Mouse (Mus musculus): ENCODE measurements around the gene Sema6b. TPM values are rescaled to one million over a fixed set of nuclear protein-coding genes. Genes with fewer than 3 reads are reported as not detected.
"Not testable (repeated sequence)": the region's sequence is repeated elsewhere in the genome, so short reads cannot be mapped to it uniquely, and the experiment has no call there.

Gene Sema6b
- polyA plus RNA-seq, 1 experiment from 2014 or later = 16.4 TPM

DNA sequence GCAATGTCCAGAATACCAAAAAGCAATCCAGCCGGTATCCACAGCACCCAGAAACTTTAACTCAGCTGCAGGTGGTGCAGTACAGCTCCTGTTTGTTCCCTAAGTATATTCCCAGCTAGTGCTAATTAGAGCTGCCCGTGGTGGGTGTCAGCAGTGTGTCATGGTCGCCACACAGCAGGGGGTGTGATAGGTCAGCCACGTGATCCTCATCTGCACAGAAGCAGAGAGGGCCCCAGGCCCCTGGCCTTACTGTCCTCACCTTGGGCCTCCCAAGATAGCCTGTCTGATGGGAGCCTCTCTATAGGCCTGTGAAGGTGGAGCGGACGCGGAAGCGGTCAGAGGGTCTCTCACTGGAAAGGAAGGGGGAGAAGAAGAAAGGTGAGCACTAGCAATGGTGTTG is 42.0 kb downstream of the Sema6b start:
- Histone ChIP-seq H3K27ac (replicated peaks; ENCODE audit: low read depth, low read length) (no peak overlapping the region), H3K27me3 (ENCODE audit: control insufficient read depth, insufficient read depth, low read length) (no peaks in the 10 kb centered on the region), H3K4me1 (ENCODE audit: control insufficient read depth, insufficient read depth, low read length) (no peaks in the 10 kb centered on the region), H3K4me3 (replicated peaks; ENCODE audit: low read depth, low read length) (no peak overlapping the region), H3K4me2 (ENCODE audit: low read length) (no peak overlapping the region), H3K9ac (replicated peaks; ENCODE audit: low read length) (no peak overlapping the region), H3K36me3 (ENCODE audit: control insufficient read depth, insufficient read depth, low read length) (peaks cover 93% of the 10 kb centered on the region), H3K9me3 (ENCODE audit: control insufficient read depth, low read length) (no peaks in the 10 kb centered on the region)
- 92% methylated on average over 8 of the region's 8 CpGs for WGBS
- no peak for ATAC-seq (ENCODE audit: low FRiP score, low TSS enrichment)
- DNase-seq = no peak

- no peak for ATAC-seq (ENCODE audit: low FRiP score, low TSS enrichment)
- Histone ChIP-seq H3K4me1 (ENCODE audit: control insufficient read depth, insufficient read depth, low read length) (no peaks in the 10 kb centered on the region), H3K4me3 (replicated peaks; ENCODE audit: low read depth, low read length) (no peak overlapping the region), H3K9ac (replicated peaks; ENCODE audit: low read length) (no peak overlapping the region), H3K36me3 (ENCODE audit: control insufficient read depth, insufficient read depth, low read length) (peaks cover 80% of the 10 kb centered on the region), H3K9me3 (ENCODE audit: control insufficient read depth, low read length) (no peaks in the 10 kb centered on the region), H3K4me2 (ENCODE audit: low read length) (no peak overlapping the region), H3K27me3 (ENCODE audit: control insufficient read depth, insufficient read depth, low read length) (no peaks in the 10 kb centered on the region), H3K27ac (replicated peaks; ENCODE audit: low read depth, low read length) (no peak overlapping the region)
- WGBS = 94% methylated on average over 12 of the region's 12 CpGs
- no peak for DNase-seq
These were observed 43.3 kb downstream of the Sema6b start for GRCm38 (mm10) chr17:56096883-56097282.

DNA sequence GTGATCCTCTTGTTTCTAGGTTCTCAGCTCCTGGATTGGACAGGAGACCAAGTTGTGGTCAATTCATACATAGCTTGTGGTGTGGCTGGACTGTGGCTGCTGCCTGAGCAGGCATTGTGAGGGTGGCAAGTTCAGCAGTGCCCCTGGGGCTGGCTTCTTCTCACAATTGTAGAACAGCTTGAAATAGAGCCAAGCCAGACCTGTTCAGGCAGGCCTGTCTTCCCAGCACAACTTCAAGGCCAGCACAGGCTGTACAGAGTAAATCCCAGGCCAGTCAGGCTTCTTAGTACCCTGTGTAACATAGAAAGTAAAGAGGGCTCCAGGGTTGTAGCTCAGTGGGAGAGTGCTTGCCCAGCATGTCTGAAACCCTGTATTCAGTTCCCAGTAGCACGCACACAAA is 47.3 kb downstream of the Sema6b start:
- ATAC-seq (ENCODE audit: low FRiP score, low TSS enrichment) = no peak
- Histone ChIP-seq H3K4me2 (ENCODE audit: low read length) (no peak overlapping the region), H3K27ac (replicated peaks; ENCODE audit: low read depth, low read length) (no peak overlapping the region), H3K4me1 (ENCODE audit: control insufficient read depth, insufficient read depth, low read length) (no peaks in the 10 kb centered on the region), H3K4me3 (replicated peaks; ENCODE audit: low read depth, low read length) (no peak overlapping the region), H3K27me3 (ENCODE audit: control insufficient read depth, insufficient read depth, low read length) (no peaks in the 10 kb centered on the region), H3K36me3 (ENCODE audit: control insufficient read depth, insufficient read depth, low read length) (peaks cover 67% of the 10 kb centered on the region), H3K9ac (replicated peaks; ENCODE audit: low read length) (no peak overlapping the region), H3K9me3 (ENCODE audit: control insufficient read depth, low read length) (no peaks in the 10 kb centered on the region)
- DNase-seq = no peak
- 86% methylated on average over 1 of the region's 1 CpGs for WGBS

GRCm38 (mm10) chr17:56092312-56092711 is 47.8 kb downstream of the Sema6b start:
- Histone ChIP-seq H3K9ac (replicated peaks; ENCODE audit: low read length) (no peak overlapping the region), H3K4me3 (replicated peaks; ENCODE audit: low read depth, low read length) (no peak overlapping the region), H3K9me3 (ENCODE audit: control insufficient read depth, low read length) (no peaks in the 10 kb centered on the region), H3K27me3 (ENCODE audit: control insufficient read depth, insufficient read depth, low read length) (no peaks in the 10 kb centered on the region), H3K27ac (replicated peaks; ENCODE audit: low read depth, low read length) (no peak overlapping the region), H3K36me3 (ENCODE audit: control insufficient read depth, insufficient read depth, low read length) (peaks cover 63% of the 10 kb centered on the region), H3K4me1 (ENCODE audit: control insufficient read depth, insufficient read depth, low read length) (no peaks in the 10 kb centered on the region), H3K4me2 (ENCODE audit: low read length) (no peak overlapping the region)
- WGBS = 93% methylated on average over 1 of the region's 1 CpGs
- no peak for DNase-seq
- no peak for ATAC-seq (ENCODE audit: low FRiP score, low TSS enrichment)

DNA sequence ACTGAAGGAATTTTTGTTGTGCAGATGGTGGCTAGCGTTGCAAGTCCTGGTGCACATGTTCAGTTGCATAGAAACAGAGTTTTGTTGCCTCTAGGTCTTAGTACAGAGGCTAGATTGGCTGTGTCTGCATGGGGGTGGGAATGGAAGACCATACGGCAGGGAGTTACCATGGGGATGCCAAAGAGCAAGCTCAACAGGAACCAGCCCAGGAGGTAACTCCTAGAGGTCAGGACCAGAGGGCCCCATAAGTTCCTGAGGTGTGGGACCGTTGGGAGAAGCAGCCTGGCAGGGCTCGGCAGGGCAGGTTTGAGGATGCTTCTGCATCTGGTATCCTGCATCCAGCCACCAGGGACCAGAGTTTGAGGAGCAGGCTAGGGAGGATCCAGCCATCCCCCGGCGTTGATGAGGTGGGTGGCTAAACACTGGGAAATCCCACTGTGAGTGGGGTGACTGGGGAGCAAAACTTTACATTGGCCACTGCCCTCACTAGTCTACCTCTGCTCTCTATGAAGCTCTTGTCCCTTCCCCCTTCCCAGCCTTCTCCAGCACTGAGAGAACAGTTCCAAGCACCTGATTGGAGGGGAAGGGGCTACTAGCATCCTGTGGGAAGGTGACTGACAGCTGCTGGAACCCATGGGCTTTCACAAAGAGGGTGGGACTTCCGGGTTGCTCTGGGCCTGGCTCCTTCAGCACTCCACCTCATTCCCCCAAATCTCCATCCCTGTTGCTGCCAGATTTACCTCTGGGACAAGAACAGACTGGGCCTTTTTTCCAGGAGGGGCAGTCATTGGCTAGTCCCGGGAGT is 59.2 kb downstream of the Sema6b start:
- Histone ChIP-seq H3K27me3 (ENCODE audit: control insufficient read depth, insufficient read depth, low read length) (no peaks in the 10 kb centered on the region), H3K36me3 (ENCODE audit: control insufficient read depth, insufficient read depth, low read length) (peaks cover 19% of the 10 kb centered on the region), H3K9ac (replicated peaks; ENCODE audit: low read length) (peak overlapping the region; percentile 76), H3K4me3 (replicated peaks; ENCODE audit: low read depth, low read length) (peak overlapping the region; percentile 88), H3K4me2 (ENCODE audit: low read length) (peak overlapping the region; percentile 97), H3K9me3 (ENCODE audit: control insufficient read depth, low read length) (no peaks in the 10 kb centered on the region), H3K27ac (replicated peaks; ENCODE audit: low read depth, low read length) (peak overlapping the region; percentile 46; the same call in 1 of the 2 replicates), H3K4me1 (ENCODE audit: control insufficient read depth, insufficient read depth, low read length) (peaks cover 23% of the 10 kb centered on the region)
- 5% methylated on average over 8 of the region's 8 CpGs for WGBS
- ATAC-seq (ENCODE audit: low FRiP score, low TSS enrichment) (peak; percentile 38), DNase-seq (peak; percentile 89)

GRCm38 (mm10) chr17:56079921-56080320 is 60.2 kb downstream of the Sema6b start:
- 3% methylated on average over 11 of the region's 11 CpGs for WGBS
- Histone ChIP-seq H3K4me2 (ENCODE audit: low read length) (peak overlapping the region; percentile 97), H3K4me3 (replicated peaks; ENCODE audit: low read depth, low read length) (peak overlapping the region; percentile 88), H3K4me1 (ENCODE audit: control insufficient read depth, insufficient read depth, low read length) (peaks cover 26% of the 10 kb centered on the region), H3K9ac (replicated peaks; ENCODE audit: low read length) (peak overlapping the region; percentile 76), H3K9me3 (ENCODE audit: control insufficient read depth, low read length) (no peaks in the 10 kb centered on the region), H3K36me3 (ENCODE audit: control insufficient read depth, insufficient read depth, low read length) (peaks cover 18% of the 10 kb centered on the region), H3K27me3 (ENCODE audit: control insufficient read depth, insufficient read depth, low read length) (no peaks in the 10 kb centered on the region), H3K27ac (replicated peaks; ENCODE audit: low read depth, low read length) (peak overlapping the region; percentile 71)
- ATAC-seq (ENCODE audit: low FRiP score, low TSS enrichment) = no peak
- peak; percentile 9 for DNase-seq

DNA sequence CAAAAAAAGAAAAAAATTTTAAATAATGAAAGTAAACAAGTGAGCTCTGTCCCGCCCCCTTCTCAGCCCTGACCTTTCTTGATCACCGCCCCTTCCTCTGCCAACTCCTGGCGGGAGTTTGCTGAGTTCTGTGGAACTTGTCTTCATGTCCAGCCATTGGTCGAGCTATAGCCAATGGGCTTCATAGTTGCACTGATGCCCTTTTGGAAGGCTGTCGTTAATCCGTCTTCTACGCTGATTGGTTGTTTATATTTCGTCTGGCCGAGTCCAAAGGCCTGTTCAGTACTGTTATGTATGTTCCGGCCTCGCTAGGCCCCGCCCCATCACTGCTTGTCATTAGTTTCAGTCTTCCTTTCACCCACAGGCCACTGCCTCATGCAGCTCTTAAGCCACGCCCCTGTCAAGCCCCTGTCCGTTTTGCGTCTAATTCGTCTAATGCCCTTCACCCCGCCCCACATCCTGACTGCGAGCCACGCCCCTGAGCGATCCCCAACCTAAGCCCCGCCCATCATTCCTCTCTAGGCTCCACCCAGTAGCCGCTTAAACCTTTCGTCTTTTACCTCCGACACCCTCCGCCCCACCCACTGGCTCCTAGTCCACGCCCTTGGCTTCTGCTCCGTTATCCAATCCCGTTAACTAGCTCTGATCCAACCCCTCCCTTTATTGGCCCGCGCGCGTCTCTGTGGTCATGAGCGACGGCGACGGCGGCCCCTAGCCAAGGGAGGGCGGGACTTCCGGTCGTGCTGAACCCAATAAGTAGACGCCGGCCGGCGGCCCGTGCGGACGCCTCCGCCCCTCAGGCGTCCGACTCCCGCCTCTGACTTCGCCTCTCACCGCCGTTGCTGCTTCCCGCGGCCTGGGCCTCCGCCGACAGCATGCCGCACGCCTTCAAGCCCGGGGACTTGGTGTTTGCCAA is 61.0 kb downstream of the Sema6b start, which contains the start of gene Hdgfl2:
TSS of gene Hdgfl2 (plus strand) at position 755 of the 916 bp plus-strand sequence.
- Histone ChIP-seq H3K9me3 (ENCODE audit: control insufficient read depth, low read length) (no peaks in the 10 kb centered on the region), H3K27ac (replicated peaks; ENCODE audit: low read depth, low read length) (peak within 1 kb of the TSS; percentile 78), H3K4me3 (replicated peaks; ENCODE audit: low read depth, low read length) (peak within 1 kb of the TSS; percentile 88), H3K27me3 (ENCODE audit: control insufficient read depth, insufficient read depth, low read length) (no peaks in the 10 kb centered on the region), H3K36me3 (ENCODE audit: control insufficient read depth, insufficient read depth, low read length) (peaks cover 18% of the 10 kb centered on the region), H3K4me2 (ENCODE audit: low read length) (peak within 1 kb of the TSS; percentile 97), H3K4me1 (ENCODE audit: control insufficient read depth, insufficient read depth, low read length) (peaks cover 29% of the 10 kb centered on the region), H3K9ac (replicated peaks; ENCODE audit: low read length) (peak within 1 kb of the TSS; percentile 76)
- ATAC-seq (ENCODE audit: low FRiP score, low TSS enrichment) = peak; percentile 93
- DNase-seq = peak; percentile 99
- under 1% methylated on average over 61 of the region's 61 CpGs for WGBS

DNA sequence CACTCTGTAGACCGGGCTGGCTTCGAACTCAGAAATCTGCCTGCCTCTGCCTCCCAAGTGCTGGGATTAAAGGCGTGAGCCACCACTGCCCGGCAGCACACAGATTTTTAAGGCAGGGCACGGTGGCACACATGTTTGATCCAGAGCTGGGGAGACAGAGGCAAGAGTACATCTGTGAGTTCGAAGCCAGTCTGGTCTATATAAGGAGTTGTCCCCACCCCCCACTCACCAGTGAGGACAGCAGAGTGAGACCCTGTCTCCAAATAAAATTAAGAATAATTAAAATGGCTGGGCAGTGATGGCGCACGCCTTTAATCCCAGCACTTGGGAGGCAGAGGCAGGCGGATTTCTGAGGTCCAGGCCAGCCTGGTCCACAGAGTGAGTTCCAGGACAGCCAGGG is 61.8 kb downstream of the Sema6b start:
- not testable (repeated sequence) for H3K9ac ChIP-seq (replicated peaks; ENCODE audit: low read length); H3K9me3 ChIP-seq (ENCODE audit: control insufficient read depth, low read length); ATAC-seq (ENCODE audit: low FRiP score, low TSS enrichment); H3K27ac ChIP-seq (replicated peaks; ENCODE audit: low read depth, low read length); DNase-seq; H3K27me3 ChIP-seq (ENCODE audit: control insufficient read depth, insufficient read depth, low read length)
- WGBS = 65% methylated on average over 9 of the region's 9 CpGs
- H3K4me3 ChIP-seq (replicated peaks; ENCODE audit: low read depth, low read length) = peak overlapping the region; percentile 88; the same call in 1 of the 2 replicates
- H3K4me2 ChIP-seq (ENCODE audit: low read length) = peak overlapping the region; percentile 39
- H3K36me3 ChIP-seq (ENCODE audit: control insufficient read depth, insufficient read depth, low read length) = peaks cover 15% of the 10 kb centered on the region
- H3K4me1 ChIP-seq (ENCODE audit: control insufficient read depth, insufficient read depth, low read length) = peaks cover 33% of the 10 kb centered on the region
